Mouse (Mus musculus) right cerebral cortex, postnatal 4 days (tissue): ENCODE measurements at regions not wholly inside any gene's neighbourhood (a gene's known extent, or its start where the extent isn't known, plus 50 kb on each side); places are given as distances from the start of the nearest gene placed in this dataset.

ENCODE experiments used
- DNase-seq: peaks from one replicate; pipeline ENCODE4 v3.0.0-alpha.2; 2022

DNA sequence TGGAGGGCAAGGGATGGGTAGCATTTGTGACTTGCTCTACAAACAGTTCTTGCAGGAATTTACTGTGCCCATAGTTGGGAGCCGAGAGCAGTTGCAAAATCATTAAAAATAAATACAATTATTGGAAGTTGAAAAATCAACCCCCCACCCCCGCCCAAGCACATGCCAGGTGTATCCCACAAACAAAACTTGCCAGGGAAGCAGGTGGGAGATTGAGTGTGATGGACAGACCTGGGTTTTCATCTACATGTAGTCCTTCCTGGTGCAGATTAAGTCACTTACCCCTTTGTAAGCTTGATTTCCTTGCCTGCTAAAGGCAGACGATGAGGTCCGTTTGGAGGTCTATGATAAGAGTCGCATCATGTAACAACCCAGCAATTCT, 280.3 kb downstream of the Insig2 start:
- DNase-seq = no peak

DNA sequence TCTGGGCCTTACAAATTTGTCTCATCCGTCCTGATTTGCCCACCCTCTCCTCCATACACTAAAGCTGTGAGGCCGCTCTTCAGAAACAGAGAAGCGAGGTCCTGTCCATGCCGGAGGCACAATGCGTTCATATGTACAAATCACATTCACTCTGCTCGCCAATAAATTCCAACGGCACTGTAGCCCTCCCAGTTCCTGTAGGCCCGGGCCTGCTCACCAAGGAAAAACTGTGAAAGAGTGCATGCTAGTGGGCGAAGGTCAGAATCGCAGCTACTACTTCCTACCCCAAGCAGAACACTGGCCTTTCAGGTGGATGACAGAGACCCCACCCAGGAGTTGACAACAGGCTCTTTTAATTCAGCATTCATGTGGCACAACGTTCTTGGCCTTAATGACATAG, 278.7 kb downstream of the Insig2 start:
- peak; percentile 9 for DNase-seq

DNA sequence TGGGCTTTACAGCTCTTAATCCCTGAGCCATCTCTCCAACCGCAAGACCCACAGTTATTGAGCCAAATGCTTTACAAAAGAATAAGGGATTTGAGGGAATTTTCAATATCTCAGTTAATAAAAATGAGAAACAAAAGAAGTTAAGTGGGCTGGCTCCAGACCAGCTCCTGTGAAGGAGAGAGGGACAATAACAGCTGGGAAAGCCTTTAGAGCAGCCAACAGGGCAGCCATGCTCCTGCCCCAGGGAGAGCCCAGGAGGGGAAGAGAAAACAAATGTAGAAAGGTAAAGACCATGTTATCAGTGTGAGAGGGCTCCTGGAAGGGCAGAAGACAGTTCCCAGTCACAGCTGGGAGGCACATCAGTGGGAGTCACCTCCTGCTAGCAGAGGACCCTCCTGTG, 257.8 kb downstream of the Insig2 start:
- no peak for DNase-seq

DNA sequence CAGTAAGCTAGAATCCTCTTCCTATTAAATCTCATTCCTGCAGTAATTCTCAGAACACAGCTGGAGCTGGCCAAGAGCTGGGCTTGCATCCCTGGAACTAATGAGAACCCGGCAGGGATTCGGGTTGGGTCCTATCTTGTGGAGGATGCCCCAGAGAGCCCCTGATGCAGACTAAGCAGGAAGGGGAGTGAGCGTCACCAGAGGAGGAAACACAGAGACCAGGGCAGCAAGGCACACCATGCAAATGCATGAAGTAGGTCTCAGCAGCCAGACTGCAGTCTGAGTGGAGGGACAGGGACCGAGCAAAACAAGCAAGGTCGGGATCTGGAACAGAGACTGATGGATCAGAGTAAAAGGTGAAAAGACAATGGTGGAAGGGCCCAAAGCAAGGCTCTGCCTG, 249.6 kb downstream of the Insig2 start:
- no peak for DNase-seq

DNA sequence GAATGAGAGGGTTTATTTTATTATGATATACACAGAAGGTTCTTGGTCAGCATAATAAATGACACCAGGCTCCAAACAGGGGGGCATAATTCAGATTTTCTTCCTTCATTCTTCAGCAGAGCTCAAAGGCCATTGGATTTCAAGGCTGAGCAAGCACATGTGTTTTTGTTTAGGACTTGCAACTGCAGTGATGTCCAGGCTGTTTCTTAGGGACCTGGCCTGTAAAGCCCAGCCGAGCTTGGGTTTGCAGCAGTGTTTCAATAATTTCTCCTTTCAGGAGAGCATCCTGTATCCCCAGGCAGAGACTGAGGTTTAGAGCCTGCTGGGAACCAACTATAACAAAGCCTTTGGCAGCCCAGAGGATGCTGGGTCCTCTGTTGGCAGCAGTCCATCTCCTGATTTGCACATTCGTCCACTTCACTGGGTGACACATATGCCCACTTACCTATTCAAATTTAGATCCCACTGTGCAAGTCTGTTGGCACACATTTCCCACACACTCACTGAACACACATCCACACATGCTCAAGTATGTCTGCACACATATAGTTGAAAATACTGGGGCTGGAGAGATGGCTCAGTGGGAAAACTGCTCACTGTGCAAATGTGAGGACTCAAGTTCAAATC, 247.2 kb downstream of the Insig2 start:
- DNase-seq = peak; percentile 34

DNA sequence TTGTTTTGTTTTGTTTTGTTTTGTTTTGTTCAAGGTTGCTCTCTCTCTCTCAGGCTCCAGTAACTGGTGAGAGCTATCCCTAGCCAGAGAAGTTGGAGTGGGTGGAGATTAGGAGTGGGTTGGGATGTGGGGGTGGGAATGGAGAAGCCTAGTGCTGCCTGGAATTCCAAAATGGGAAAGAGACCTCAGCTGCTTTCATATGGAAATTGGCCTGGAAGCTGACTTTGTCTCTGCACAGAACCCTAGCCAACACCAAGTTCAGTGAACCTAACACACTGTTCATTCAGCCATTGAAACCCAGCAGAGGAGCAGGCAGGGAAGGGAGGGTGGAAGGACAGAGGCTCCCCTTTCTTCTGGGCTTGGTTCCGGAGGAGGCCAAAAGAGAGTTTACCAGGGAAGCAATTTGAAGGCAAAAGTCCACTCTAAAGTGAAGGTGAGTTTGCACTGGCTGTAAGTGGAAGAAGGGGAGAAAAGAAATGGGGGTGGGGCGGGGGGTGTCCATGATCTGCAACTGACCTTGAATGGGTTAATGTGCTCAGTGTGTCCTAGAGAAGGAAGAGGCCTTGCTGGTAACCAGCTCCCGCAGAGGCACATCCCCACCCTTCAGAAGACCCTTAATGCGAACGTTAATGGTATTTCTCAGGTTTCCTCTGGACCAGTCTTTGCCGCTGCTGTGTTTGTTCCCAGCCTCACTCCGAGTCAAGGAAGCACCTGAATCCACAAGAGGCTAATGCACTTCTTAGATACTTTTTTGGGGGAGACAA, 245.1 kb downstream of the Insig2 start:
- no peak for DNase-seq

DNA sequence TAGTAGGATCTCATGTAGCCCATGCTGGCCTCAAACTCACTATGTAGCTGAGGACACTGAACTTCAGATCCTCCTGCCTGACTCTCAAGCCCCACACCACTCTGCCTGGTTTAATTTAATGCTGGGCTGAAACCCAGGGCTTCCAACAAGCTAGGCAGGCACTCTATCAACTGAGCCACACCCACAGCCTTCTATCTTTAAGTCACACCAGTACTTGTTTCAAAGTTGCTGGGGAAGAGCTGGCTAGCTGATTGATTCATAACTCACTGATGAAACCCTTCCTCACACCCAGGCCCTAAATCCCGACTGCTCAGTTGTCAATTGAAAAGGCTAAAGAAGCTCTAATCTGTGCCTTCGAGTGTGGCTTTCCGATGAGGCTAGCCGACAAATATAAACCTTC, 241.8 kb downstream of the Insig2 start:
- DNase-seq = no peak

DNA sequence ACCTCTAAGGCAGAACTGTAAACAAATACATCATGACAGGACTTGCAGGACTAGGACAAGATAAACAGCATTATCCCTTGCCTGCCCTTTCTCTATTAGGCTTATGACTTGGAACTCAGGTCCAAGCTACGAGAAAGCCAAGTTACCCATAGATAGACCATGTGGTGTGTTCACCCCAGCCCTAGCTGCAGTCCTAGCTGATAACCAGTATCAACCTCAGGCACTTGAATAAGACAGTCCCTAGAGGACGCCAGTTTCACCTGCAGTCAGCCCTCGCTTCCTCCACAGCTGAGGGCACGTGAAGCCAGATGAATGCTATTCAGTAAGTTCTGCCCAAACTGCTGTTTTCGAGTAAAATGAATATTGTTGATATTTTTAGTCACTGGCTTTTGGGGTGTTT, 239.5 kb downstream of the Insig2 start:
- DNase-seq = no peak

DNA sequence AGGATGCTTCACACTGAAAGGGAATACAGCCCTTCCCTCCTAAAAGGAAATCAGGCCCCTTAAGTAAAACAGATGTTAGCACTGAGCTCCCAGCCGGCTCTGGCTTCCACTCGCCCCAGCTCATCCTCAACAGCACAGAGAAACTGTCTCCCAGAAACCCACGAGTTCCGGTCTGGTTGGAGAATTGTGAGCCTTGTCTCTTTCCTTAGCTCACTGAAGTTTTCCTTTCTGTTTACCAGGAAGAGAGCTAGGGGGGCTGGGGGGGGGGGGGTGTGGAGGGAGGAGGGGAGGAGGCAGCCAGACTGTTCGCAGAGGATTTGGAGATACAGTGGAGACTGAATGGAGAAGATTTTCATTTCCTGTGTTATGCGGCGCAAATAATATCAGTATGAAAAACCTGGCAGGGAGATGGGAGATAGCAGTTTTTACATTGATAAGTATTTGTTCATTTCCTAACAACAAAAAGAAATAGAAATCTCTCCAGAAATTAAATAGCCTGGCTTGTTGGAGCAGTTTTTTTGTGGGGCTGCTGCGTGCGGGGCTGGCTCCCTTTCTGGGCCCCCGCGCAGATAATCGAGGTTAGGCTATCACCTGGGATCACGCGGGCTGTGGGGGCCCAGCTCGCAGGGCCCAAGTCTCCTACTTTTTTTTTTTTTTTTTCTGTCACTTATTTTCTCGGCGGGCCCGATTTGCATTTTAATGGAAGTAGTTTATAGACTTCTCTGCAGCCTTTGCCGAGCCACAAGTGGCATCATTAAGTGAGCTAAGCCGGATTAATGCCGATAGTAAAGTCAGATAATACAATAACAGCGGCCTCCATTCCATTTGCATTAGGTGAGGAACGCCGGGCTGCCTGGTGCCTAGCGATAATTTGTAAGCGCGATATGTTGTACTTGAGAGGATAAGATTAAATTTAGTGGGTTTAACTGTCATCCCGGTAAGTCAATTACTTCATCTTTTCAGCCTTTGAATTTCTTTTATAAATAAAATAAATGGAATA, 235.5 kb downstream of the Insig2 start:
- peak; percentile 19 for DNase-seq

DNA sequence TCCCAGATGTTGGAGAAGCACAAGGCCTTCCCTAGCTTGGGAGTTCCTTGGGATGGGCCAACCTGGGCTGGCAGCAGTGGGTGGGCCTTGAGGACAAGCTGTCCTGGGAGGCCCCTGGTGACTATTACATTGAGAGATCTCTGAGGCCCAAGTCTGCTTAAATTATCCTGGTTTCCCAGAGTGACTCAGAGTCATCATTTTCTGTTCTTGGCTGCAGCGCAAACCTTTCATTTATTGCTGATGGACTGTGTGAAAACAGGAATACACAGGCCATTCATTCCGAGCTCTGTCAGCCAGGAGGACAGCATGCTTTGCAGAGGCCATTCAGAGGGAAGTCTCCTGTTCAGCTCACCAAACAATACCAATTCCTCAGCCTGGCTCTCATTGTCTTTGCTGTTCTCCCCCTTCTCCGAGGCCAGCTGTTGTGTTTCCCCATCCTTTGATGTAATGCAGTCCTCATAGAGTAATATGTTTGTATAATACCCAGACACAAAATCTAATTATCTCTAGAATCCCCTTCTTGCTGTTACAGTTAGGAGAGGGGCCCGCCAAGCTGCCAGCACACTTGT, 220.5 kb downstream of the Insig2 start:
- no peak for DNase-seq

DNA sequence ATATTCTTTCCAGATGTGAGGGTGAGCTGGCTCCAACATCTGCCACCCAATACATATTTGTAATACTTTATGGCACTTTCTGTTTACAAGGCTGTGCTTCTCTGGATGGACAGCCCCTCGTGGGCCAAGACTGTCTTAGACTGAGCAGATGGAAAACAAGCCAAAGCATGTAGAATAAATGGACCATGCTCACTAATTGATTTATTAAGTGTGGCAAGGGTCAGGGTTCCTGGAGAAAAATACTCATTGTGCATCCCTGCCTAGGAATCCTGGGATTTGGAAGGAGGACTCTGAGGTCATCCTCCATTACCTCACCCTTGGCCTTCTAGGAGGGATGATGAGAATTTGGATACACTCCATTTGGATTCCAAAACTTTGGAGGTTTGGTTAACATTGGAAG, 219.9 kb downstream of the Insig2 start:
- DNase-seq = no peak

DNA sequence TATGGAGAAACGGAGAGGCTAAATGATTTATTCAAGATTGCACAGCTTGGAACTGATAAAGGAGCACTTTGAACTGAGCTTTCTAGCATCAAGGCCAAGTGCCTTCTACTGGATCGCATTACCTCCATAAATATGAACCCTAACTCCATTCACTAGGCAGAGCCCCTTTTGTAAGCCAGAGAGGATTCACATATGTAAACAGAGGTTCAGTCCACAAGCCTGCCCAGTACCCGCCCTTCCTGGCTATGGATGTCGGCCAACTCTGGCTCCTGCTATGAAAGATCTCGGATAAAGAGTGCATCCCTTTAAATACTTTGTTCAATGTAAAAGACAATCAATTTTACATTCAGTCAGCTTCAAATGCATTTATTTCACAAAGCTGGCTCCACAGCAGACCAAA, 215.8 kb downstream of the Insig2 start:
- no peak for DNase-seq

DNA sequence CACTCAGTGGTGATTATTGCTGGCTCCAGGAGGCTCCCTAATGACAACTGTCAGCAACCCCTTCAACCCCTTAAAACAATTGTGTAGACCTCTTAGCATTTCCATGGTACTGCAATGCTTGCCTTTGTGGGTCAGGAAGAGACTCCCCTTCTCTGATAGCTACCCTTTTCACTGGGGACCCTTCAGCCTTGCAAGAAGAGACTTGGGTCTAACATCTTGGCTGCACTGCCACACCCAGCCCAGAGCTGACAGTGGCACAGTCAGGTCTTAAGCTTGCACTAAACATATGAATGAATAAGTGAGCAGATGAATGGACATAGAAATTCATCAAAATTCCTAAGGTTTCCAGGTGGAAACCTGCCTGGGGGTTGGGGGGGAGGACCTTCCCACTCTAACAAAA, 209.0 kb downstream of the Insig2 start:
- no peak for DNase-seq

DNA sequence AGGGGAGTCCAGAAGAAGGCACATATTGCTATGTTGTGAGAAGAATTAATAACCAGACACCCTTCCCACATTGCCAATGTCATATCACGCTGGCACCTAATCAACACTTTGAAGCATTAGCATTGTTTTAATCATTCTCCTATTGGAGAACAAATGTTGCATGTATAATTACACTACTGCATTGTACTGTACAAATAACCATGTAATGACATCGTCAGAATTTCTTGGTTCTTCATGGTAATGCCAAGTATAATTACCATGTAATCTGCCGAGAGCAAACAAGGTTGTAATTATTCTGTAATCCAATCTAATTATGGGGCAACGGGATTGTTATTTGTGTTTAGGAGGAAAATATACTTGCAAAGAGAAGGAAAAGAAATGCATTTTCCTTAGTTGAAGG, 196.1 kb downstream of the Insig2 start:
- no peak for DNase-seq

DNA sequence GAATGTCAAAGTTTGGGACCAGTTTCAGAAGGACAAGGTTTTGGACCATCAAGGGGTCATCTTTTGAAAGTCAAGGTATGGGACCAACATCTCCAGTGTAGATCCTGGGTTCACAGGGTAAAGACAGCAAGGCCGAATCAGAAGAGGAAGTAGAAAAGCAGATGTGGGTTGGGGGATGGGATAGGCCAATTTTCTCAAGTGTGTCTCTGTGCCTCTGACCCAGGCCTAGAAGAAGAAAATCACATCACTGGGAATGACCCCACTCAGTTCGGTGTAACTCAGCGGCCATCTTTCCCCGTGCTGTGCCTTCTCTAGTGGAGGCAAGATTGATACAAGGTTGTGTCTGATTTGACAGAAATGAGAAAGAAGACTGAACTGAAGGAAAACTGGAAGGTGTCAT, 195.5 kb downstream of the Insig2 start:
- DNase-seq = no peak

DNA sequence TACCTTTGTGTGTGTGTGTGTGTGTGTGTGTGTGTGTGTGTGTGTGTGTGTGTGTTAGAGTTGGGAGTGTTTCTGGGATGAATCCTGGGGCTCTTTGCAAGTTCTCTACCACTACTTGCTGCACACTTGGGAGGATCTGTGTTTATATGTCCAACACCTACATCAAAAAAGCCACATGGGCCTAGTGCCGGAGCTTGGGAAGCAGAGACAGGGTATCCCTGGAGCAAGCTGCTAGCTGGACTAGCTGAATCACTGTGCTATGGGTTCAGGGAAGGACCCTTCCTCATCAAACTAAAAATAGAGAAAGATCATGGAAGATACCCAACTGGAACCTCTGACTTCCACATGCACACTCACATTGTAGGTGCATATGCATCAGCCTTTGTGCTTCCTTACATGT, 187.4 kb downstream of the Insig2 start:
- DNase-seq = no peak

DNA sequence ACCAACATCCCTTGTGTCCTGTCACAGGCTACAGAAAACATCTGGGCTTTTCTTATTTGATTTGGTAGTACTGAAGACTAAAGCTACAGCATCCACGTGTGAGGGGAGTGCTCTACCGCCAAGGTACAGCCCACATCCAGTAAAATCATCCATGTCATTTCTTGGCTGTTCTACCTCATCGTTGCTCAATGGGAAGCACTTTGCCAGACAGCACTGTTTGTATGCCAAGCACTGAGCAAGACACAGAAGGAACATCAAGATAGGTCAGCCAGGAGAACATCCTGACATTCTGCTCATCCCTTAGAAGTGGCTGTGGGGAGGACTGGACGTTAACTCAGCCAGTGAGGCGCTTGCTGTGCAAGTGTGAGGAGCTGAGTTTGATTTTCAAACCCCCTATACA, 178.9 kb downstream of the Insig2 start:
- no peak for DNase-seq

DNA sequence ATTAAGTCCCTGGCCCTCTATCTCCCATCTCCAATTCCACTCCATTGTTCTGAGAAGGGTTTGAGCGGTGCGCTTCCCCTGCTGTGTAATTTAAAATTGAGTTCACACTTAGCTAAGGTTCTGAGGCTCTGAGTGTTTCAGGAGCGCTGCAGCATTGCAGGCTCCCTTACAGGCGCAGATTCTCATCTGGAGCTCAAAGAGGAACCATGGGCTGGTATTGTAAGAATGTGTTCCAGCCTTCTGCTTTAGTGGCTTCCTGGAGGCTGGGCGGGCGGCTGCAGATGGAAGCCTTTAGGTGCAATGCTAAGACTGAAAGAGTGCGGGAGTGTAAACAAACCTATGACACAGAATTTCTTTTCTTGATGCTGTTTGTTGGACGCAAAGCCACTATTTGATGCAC, 177.8 kb downstream of the Insig2 start:
- DNase-seq = no peak

DNA sequence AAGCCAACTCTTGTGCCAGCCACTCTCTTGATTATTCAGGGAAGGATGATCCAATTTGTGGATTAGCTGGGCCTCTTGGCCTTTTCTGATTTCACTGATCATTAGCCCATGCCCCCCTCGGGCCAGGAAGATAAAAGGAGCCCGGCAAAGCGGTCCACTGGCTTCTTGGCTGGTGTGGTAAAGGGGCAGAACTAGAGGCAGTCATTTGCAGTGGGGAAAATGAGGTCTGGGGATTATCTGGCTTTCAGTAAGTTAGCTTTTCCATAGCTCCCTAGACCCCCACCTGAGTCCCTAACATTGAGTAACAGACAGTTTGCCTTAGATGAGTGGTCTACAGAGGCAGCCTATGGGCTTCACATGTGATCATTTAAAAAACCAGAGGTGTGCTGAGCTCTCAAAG, 163.7 kb downstream of the Insig2 start:
- no peak for DNase-seq

DNA sequence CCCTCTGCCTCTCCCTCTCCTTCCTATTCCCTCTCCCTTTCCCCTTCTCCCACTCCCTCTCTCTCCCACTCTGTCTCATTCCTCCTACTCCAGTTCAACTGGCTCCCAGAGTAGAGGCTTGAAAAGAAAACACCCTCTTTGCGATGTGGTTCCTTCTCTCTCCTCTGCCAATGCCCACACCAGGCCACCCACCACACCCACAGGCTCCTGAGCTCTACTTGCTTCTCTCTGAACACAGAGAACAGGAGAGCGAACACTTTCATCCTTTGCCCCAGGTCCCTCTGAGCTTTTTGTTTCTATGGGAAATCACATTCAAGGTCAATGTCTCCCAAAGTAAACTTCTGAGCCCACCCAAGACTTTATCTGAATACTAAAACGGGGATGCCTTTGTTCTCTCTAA, 155.8 kb downstream of the Insig2 start:
- no peak for DNase-seq

DNA sequence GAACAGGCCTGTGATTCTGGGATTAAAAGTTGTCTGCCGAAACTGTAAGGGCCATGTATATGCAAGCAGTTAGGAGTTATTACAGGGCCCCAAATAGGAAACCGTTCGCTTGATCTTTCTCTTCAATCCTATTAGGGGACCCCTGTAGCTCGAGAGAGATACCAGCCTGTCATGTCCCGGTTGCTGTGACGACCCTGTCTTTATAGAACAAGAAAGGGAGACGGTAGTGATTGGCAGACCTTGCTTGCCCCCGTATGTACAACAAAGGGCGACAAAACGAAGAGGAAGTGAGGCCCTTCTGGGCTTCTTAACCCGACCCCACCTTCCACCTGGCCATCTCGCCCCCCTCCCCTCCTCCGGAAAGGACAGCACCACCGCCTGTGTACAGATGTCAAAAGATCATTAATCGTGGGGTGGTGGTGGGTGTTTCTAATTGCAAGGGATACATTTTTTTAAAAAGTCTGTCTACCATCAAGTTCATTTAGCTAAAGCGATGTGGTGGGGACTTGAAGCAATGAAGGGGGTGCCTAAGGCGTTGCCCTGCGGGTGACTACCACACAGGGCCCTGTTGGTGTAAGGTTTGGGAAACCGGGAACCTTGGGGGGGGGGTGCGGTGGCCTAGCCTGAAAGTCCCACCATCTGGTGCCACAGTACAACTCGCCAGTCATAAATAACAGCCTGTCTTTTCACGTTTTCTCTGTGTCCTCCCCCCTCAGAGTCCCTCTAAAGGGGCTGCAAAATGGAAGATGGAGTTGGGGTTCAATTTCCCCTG, 155.1 kb downstream of the Insig2 start:
- no peak for DNase-seq

DNA sequence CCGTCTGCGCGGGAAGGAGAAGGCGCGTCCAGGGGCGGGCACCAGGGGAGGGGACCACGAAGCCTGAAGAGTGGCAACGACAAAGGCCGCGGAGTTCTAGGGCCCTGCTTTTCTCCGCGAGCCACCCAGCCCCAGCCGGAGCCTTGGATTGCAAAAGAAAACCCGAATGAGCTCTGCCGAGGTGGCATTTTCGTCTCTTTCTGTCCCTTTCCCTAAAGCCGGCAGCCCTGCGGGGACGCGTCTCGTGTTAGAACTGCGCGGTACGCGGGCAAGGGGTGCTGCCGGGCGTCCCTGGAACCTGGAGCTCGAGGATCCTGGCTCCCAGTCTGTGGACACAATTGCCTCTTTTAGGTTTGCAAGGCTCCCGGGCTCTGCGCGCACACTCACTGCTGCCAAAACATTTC, 154.5 kb downstream of the Insig2 start:
- DNase-seq = peak; percentile 20
